Mouse (Mus musculus): ENCODE data around the gene Mapk1ip1l.

Mapk1ip1l gene

DNA sequence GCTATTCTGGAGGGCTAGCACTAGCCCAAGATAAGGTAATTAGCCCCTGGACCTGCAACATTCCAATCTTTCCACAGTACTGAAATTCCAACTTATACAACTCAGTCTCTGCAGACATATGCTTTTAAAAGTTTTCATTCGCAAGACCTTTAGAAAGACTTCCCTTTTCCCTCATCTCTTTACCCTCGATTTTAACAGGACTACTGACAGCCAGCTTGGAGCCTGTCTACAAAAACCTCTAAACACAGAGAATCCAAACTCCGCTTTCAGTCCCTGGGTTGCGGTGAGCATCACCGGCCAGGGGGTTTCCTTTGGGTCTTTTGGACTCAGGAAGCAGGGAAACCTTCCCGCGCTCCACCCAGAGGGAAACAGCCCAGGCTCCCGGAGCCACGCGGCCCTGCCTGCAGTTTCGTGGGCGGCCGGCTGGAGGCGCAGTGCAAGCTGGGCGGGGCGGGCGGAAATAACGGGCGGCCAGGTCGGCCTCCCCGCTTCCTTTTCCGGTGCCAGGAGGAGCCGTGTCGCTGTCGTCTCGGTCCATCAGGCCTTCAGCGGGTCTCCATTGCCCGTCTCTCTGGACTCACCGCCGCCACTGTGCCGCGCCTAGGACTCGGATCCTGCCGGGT lies at the start of gene Mapk1ip1l:
TSS of gene Mapk1ip1l (plus strand) at position 482 of the 623 bp plus-strand sequence.
- peak; percentile 75 for DNase-seq (ENCODE audit: low spot score)

DNA sequence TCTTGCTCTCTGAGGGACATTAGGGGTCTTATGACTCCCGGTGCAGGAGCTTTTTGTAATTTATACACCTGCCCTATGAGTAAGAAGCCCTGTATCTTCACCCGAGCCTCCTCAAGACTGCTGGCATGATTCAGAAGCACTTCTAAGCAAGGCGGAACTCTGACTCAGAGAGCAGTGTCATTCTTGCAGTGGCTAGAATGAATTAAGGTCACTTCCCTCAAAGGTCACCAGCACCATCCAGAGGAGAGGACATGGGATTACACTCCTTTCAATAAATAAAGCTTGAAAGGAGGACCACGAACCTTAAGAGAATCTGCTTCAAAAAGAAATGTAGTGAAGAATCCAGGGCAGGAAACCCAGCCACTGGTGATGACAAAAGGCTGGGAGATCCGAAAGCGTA lies 48.2 kb upstream of the Mapk1ip1l start:
- DNase-seq (ENCODE audit: low spot score), result no peak

DNA sequence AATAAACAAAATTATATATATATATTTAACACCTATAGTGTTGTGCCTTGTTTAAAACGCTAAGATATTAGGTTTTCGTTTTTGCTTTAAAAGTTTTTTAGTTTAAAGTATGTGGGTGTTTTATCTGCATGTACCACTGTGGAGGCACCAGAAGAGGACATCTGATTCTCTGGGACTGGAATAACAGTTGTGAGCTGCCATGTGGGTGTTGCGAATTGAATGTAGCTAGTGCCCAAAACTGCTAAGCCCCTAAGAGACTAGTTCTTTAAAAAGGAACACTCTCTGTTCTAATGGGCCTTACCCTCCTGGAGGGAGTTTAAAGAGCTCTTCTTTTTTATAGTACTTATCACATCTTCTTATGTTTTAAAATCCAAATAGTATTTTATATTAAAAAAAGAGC lies 33.2 kb upstream of the Mapk1ip1l start:
- no peak for DNase-seq (ENCODE audit: low spot score)

DNA sequence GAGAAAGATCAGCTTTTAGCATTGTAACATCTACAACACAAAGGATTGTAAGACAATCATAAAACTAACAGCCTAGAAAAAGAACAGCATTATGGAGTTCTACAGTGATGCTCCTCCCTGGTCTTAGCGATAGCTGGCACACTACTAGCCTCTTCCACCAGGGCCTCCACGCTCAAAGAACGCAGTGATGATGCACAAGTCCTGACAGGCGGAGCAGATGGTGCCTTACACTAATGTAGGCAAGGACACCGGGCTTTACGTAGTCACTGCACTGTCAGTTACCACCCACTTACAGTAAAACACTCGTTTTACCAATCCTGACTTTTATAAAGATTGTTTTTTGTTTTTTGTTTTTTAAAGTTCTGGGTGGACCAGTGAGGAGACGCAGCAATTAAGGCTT lies 32.2 kb upstream of the Mapk1ip1l start:
- no peak for DNase-seq (ENCODE audit: low spot score)

DNA sequence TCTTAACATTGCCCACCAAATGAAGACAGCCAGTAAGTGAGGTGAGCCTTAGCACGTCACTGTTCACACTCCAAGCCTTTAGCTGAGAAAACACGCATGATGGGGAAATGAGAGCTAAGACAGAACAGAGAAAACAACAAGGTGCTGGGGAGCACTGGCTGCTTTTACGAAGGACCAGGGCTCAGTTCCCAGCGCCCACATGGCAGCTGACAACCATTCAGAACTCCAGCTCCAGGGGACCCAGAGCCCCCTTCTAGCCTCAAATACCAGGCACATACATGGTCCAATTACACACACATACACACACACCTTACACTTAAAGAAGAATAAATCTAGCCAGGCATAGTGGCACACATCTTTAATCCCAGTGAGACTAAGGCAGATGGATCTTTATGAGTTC lies 29.0 kb upstream of the Mapk1ip1l start:
- DNase-seq (ENCODE audit: low spot score), result no peak

DNA sequence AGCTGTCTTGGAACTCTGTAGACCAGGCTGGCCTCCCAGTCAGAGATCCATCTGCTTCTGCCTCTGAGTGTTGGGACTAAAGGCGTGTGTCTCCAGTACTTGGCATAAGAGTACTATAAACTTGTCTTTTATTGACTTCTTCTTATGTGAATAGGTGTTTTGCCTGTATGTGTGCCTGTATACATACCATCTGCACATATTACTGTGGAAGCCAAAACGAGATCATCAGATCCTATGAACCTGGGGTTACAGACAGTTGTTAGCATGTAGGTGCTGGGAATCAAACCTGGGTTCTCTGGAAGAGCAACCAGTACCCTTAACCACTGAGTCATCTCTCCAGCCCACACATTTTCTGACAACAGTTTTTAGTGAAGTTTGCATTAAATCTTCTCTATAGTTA lies 28.4 kb upstream of the Mapk1ip1l start:
- no peak for DNase-seq (ENCODE audit: low spot score)

DNA sequence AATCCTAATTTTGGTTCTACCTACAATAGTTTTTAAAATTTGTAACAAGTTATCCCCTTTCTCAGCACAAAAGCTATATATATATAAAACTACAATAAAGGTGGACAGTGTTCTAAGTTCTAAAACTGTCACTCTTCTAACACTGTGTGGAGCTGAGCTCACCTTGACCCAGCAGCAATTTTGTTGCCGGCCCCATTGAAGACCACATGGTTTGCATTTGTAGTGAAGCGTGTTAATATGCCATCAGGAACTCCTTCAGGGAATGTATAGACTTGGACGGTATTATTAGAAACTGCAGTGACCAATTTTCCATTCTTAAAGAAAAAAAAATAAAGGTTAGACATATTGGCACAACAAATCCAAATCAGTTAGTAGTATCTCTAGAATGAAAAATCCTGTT lies 24.3 kb upstream of the Mapk1ip1l start:
- DNase-seq (ENCODE audit: low spot score), result no peak

DNA sequence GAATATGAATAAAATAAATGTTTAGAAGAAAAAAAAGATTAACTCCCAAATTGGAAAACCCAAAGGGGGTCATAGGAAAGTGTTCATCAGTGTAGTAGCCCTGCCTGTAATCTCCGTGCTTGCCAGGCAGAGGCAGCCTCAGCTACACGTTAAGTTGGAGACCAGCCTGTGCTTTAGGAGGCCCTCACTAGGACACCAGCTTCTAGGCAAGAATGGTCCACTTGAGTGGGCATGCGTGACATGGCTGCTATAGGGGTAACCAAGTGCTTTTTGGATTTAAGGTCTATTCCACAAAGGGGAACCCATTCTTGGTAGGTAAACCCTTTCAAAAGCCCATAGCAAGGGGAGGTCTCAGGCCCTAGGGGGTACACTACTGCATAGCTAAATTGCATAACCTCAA lies 22.6 kb upstream of the Mapk1ip1l start:
- no peak for DNase-seq (ENCODE audit: low spot score)

DNA sequence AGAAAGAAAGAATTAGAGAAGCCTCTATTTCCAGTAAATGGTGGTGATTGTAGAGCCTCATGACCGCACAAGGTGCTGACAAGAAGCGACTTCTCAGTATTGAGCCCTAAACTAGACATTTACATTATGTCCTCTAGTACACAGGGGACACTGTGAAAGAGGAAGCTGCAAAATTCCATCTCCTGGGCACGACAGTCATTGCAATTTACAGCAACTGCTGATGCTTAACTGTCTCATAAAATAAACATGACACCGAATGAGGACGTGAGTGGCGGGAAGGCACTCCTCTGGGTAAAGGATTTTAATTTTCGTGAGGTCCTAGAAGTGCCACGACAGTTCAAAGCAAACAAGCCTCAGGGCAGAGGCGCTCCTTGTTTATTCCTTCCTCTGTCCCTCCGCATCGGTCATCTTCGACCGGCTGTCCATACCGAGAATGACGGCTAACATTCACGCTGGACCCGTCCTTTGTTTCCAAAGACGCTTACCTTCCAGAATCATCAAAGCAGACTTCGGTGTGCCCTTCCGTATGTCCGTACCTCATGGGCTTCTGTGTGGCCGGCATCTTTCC lies 21.9 kb upstream of the Mapk1ip1l start:
- DNase-seq (ENCODE audit: low spot score), result no peak

DNA sequence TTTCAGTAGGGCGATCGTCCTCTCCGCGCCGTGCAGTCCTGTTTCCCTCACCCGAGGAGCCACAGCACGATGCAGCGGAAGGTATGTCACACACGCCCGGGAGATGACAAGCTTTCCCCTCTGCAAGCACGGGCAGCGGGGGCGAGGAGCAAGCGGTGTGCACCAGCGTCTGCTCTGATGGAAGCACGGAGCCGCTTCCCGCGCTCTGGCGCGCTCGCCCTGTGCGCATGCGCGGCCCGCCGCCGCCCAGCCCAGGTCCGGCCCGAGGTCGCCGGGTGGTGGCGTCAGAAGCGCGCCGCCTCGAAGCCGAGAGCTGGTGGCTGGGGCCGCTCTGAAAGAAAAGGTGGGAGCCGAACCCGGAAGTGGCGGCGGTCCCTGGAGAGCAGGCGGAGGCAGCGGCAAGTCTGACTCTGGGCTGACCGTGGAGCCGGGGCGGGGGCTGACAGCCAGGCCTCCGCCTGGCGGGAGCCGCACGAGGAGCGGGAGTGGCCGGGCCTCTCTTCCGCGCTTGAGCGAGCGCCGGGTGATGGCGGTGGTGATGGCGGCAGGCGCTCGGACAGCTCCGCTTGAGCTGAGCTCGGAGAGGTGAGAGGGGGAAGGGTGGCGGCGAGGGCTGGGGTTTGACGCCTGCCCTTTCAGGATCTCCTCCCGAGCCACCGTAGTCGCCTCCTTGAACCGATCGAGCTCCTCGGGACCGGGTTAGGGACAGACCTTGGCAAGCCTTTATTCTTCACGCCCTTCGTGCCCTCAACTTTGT lies 21.3 kb upstream of the Mapk1ip1l start, which contains the start of the genes Wdhd1 and Socs4:
TSS of gene Wdhd1 (minus strand) at position 221 of the 757 bp plus-strand sequence.
TSS of gene Socs4 (plus strand) at position 295 of the 757 bp plus-strand sequence.
- peak; percentile 92 for DNase-seq (ENCODE audit: low spot score)

DNA sequence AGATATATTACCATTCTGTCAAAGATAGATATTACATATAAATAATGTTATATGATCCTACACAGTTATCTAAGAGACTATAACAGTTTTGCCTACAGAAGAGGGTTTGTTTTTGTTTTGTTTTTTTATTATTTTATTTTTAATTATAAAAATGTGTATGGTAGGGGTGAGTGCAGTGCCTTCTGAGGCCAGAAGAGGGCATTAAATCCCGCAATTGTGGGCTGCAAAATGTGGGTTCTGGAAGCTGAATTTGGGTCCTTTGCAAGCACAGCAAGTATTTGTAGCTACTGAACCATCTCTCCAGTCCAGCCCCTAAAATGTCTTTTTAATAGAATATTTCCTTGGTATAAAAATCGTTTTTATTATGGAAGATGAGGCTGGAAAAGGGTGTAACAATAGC lies 19.0 kb upstream of the Mapk1ip1l start:
- DNase-seq (ENCODE audit: low spot score), result no peak

DNA sequence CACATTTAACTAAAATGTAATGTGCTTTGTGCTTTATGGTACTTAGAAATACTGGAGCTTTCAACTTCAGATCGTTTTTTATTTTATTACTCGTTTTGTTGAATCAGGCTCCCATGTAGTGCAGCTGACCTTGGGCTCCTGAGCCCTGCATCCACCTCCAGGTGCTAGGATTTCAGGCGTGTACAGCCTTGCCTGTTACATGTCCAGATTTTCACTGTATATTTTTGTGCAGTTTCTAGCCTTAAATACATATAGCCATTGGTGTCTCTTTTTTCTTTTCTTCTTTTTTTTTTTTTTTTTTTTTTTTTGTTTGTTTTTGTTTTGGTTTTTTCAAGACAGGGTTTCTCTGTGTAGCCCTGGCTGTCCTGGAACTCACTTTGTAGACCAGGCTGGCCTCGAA lies 16.5 kb upstream of the Mapk1ip1l start:
- no peak for DNase-seq (ENCODE audit: low spot score)

DNA sequence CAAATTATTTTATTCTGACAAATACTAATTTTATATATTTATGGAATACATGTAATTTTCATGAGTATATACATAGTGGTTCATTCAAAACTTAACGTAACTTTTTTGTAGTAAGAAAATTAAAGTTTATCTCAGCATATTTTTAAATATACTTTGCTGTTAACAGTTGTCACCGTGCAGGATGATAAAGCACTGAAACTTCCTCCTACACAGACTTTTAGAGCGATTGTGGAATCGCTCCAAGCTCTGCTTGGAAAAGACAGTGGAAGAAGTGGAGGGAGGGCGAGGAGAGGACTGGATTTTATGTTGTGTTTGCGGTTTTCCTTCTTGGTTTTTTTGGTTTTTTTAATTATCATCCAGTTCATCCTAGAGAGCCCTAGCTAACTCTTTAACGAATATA lies 14.5 kb upstream of the Mapk1ip1l start:
- no peak for DNase-seq (ENCODE audit: low spot score)

DNA sequence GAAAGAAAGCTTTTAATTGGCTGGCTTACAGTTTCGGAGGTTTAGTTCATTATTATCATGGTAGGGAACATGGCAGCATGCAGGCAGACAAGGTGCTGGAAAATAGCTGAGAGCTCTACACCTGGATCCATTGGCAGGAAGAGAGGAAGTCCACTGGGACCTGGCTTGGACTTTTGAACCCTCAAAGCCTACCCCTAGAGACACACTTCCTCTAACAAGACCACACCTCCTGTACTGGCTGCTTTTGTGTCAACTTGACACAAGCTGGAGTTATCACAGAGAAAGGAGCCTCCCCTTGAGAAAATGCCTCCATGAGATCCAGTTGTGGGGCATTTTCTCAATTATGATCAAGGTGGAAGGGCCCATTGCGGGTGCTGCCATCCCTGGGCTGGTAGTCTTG lies 12.8 kb upstream of the Mapk1ip1l start:
- no peak for DNase-seq (ENCODE audit: low spot score)

DNA sequence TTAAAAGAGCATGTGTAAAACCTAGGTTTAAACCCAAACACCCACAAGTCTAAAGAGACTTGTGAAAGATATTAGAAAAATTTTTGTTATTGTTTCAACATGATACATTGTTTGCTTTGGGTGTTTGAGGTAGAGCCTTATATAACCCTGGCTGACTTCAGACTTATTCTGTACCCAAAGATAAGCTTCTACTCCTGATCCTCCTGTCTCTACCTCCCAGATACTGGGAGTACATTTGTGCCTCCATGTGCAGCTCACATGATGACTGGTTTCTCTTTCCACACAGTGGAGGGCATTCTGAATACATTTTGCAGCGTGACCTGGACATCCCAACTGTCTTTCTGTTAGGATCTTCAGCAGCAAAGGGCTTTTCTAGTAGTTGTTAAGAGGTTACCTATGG lies 11.9 kb upstream of the Mapk1ip1l start:
- no peak for DNase-seq (ENCODE audit: low spot score)

DNA sequence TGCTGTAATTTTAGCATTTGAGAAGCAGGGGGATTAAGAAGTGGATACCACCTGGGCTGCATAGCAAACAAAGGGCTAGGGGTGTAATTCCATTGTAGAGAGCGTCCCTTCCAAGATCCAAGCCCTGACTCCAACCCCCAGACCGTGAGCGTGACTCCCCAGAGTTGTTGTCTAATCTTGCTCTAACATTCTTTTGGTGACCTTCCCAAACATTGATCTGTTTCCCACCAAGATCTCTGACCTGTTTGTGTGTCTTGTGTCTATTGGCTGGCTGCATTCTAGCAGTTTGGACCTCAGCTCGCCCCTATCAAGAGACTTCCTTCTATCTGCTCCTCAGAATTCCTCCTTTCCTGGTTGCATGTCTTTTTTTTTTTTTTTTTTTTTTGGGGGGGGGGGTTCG lies 11.0 kb upstream of the Mapk1ip1l start:
- no peak for DNase-seq (ENCODE audit: low spot score)

DNA sequence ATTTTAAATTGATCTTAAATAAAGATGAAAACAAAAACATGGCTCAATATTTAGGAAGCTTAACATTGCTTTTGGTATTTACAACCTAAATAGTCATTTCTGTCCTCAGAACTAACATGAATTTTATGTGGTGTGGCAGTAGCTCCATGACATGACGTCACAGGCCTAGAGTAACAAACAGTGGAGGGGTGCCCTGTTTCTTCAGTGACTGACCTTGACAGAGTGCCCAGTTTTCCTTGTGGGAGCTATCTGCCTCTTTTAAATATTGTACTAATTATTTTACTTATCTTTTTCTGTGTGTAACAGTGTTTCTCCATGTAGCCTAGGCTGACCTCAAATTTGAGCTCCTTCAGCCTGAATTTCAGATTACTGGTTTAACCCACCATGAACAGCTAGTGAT lies 6.3 kb upstream of the Mapk1ip1l start:
- peak; percentile 49 for DNase-seq (ENCODE audit: low spot score)

DNA sequence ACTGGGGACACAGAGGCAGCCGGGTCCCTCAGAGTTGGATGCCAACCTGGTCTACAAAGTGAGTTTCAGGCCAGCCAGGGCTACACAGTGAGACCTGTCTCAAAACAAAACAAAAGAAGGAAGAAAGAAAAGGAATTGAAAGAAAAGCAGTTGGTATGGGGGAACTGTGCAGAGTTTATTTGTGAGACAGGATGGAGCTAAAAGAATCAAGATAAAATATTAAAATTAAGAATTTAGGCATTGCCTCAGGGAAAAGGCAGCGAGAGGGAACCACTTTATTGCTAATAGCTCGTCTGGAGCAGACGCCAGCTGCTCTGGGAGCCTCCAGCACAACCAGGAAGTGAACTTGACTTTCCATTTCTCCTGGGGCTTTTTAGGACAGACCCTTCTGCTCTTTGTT lies 3.9 kb upstream of the Mapk1ip1l start:
- DNase-seq (ENCODE audit: low spot score), result no peak

DNA sequence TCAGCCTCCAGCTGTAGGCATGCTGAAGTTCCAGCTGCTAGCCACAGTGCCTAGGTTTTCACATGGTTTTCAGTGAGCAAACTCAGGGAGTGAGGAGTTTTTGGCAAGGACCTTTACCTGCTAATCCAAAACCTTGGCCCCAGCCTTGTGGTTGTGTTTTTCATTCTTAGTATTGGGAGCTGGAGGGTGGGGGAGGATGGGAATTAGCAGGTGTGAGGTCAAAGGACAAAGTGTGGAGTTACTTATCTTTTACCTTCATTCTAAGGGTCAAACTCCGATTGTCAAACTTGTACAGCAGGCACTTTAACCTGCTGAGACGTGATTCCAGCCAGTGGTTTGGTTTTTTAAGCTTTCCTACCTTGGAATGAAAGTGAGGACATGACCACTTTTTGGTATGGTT lies 1.8 kb upstream of the Mapk1ip1l start:
- no peak for DNase-seq (ENCODE audit: low spot score)

DNA sequence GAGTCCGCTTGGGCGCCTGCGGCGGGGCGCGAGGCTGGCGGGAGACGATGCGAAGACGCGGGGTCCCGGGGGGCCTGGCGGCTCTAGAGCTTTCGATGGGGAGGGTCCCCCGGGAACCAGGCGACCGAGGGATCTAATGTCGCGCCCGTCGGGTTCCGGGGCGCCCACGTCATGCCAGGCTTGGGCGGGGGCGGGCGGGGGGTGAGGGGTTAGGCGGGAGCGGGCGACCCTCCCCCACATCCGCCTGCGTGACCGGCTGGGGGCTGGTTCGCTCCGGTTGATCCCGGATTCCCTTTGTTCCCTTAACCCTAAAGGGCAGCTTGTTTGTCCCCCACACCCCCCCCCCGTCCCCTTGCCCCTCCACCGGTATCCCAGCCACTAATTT lies 334 bp downstream of the Mapk1ip1l start:
- no peak for DNase-seq (ENCODE audit: low spot score)

DNA sequence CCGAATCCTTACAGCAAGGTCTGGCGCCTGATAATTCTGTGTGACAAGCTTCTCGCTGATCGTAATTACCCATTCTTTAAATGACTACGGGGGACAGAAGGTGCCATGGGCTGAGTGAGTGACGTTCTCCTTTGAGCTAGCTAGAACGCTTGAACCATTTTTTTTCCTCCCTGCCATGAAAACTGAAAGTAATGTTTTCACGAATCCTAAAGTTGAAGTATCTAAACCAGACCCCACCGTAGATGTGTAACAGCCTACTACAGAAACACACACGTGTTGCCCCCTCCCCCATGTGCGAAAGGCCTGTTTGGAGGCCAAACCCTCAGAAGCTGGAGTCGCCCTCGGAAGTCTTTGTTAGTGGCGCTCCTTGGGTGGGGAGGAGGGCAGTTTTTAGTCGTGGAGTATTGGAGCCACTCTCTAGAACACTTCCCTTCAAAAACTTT lies 774 bp downstream of the Mapk1ip1l start:
- DNase-seq (ENCODE audit: low spot score), result no peak

DNA sequence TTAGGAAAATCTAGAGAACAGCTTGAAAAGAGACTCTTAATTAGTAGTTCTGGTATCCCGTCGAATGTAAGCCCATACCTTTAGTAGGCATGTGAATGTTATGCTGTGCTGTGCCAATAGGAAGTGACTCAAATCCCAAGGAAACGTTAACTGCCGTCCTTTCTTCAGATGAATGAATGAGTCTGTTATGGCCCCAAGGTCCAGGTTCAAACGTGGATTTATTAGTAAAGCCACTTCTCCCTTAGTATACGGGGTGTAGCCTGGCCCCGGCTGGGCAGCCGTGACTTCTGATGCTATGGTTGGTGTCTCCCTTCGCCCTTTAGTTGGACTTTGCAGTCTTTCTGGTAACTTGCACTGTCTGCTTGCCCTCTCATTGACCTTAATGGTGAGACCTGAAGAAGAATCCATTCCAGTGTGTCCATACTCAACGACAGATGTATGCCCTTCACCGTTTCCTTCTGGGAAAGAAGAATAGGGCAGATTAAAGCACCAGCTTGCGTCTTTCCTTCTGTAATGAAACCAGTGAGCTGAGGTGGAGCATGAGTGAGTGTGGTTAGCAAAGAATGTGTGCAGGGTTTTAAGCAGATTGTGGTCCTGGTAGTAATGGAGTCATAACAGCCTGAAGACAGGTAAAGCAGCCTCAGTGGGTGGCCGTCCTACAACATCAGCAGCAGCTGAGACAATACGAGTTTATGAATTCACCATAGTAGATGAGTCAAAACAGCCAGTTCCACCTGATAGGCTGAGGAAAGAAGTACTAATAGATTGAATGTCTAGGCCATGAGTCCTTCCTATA lies 5.0 kb downstream of the Mapk1ip1l start:
- DNase-seq (ENCODE audit: low spot score), result no peak

Measured in ovary, adult 18-20 months (tissue).